Mouse (Mus musculus) ES-Bruce4 (cell line): ENCODE data around the gene Zfp189.

Source experiments
- CTCF ChIP-seq: IDR thresholded peaks from one replicate; pipeline ENCODE4 v1.8.1; 2011; ENCODE audit warnings: low read depth, low read length
- EP300 ChIP-seq: IDR thresholded peaks from 2 replicates; pipeline ENCODE4 v1.6.1; 2011; ENCODE audit warnings: low read depth, low read length; ENCODE audit not compliant: insufficient read depth
- POLR2A ChIP-seq: IDR thresholded peaks from one replicate; pipeline ENCODE4 v1.8.1; 2011; ENCODE audit warnings: low read length; ENCODE audit not compliant: insufficient read depth

GRCm38 (mm10) chr4:49559915-49560772 is 39.2 kb downstream of the Zfp189 start:
- TF ChIP-seq CTCF (no peak), POLR2A (no peak), EP300 (no peak)
